8 mouse cellular contexts compared by ENCODE assay signal in the genomic region with DNA sequence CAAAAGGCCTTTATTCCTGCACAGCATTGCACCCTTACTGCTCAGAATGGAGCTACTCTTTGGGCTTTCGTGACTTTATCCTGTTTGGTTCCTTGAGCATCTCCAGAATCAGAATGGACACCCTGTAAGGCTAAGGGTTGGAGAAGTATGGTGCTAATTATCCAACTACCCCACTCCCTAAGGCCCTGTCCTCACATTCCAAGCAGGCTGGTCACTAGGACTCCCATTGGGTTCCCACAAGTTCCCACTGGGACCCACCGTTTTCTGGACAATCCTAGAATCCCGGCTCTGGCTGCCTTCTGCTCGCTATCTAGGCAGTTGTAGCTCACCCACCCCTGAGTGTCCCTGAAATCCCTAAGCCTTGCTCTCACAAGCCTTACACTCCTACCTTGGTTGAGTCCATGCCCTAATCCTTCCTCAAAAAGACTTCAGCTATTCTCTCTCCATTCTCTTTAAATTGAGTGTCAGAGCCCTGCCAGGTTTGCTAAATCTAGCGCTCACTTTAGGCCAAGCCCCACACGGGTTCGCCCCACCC.
DNase-seq lines count a peak whose midpoint lies in the region; ATAC-seq lines count a peak whose summit lies in the region.

No protein-coding gene starts in this region.

- 19% methylated on average over 7 of the region's 7 CpGs for WGBS in heart, embryonic 15.5 days
- 20% methylated on average over 7 of the region's 7 CpGs for WGBS in heart, embryonic 16.5 days
- 12% methylated on average over 7 of the region's 7 CpGs for WGBS in midbrain, embryonic 12.5 days

- H3K9me3 ChIP-seq in heart, embryonic 15.5 days (replicated peaks): no peaks in the 10 kb centered on the region
- no peaks in the 10 kb centered on the region for H3K9me3 ChIP-seq in heart, embryonic 16.5 days (replicated peaks; ENCODE audit: control insufficient read depth, low read length)
- H3K9me3 ChIP-seq in midbrain, embryonic 12.5 days: no peaks in the 10 kb centered on the region

- peak overlapping the region; percentile 75 for H3K27ac ChIP-seq in heart, embryonic 15.5 days
- peak overlapping the region; percentile 65; the same call in 1 of the 2 replicates for H3K27ac ChIP-seq in brown adipose tissue, adult 24 weeks (replicated peaks; ENCODE audit: low read depth, low read length)
- peak overlapping the region; percentile 67 for H3K27ac ChIP-seq in heart, embryonic 16.5 days (ENCODE audit: low read length)
- H3K27ac ChIP-seq in midbrain, embryonic 12.5 days (replicated peaks): no peak overlapping the region

- no peak for DNase-seq in heart, adult 11 months
- DNase-seq in T-cell, adult 2 months (ENCODE audit: low spot score): no peak
- DNase-seq in cerebellum, adult 11-12 months: no peak
- DNase-seq in thymus, adult 18-20 months: no peak

- no peaks in the 10 kb centered on the region for H3K27me3 ChIP-seq in heart, embryonic 15.5 days
- no peaks in the 10 kb centered on the region for H3K27me3 ChIP-seq in heart, embryonic 16.5 days (ENCODE audit: control insufficient read depth, insufficient read depth, low read length)
- no peaks in the 10 kb centered on the region for H3K27me3 ChIP-seq in midbrain, embryonic 12.5 days

- H3K9ac ChIP-seq in heart, embryonic 15.5 days: no peak overlapping the region
- no peak overlapping the region for H3K9ac ChIP-seq in heart, embryonic 16.5 days (ENCODE audit: low read length)
- no peak overlapping the region for H3K9ac ChIP-seq in midbrain, embryonic 12.5 days (replicated peaks)

- no peaks in the 10 kb centered on the region for H3K36me3 ChIP-seq in heart, embryonic 15.5 days
- H3K36me3 ChIP-seq in heart, embryonic 16.5 days (ENCODE audit: control insufficient read depth, insufficient read depth): no peaks in the 10 kb centered on the region
- H3K36me3 ChIP-seq in midbrain, embryonic 12.5 days: no peaks in the 10 kb centered on the region

- peak; percentile 24; the same call in 1 of the 2 replicates for ATAC-seq in heart, embryonic 15.5 days (replicated peaks; ENCODE audit: insufficient number of reproducible peaks, insufficient read depth, low FRiP score, low read depth)
- no peak for ATAC-seq in heart, embryonic 16.5 days (replicated peaks; ENCODE audit: extremely low read depth, insufficient read depth, low FRiP score)
- ATAC-seq in midbrain, embryonic 12.5 days (ENCODE audit: low FRiP score, low read depth): 0 out of 2 replicates have a peak, but pooled peaks have one; percentile 1

- peak overlapping the region; percentile 60 for H3K4me2 ChIP-seq in heart, embryonic 15.5 days
- peak overlapping the region; percentile 52 for H3K4me2 ChIP-seq in heart, embryonic 16.5 days (ENCODE audit: low read depth, low read length)
- H3K4me2 ChIP-seq in midbrain, embryonic 12.5 days (replicated peaks): peak overlapping the region; percentile 38

- H3K4me3 ChIP-seq in heart, embryonic 15.5 days: peak overlapping the region; percentile 27; the same call in 1 of the 2 replicates
- no peak overlapping the region for H3K4me3 ChIP-seq in brown adipose tissue, adult 24 weeks (ENCODE audit: insufficient read depth, low read depth, low read length)
- peak overlapping the region; percentile 24 for H3K4me3 ChIP-seq in heart, embryonic 16.5 days (ENCODE audit: low read length)
- no peak overlapping the region for H3K4me3 ChIP-seq in midbrain, embryonic 12.5 days

- peaks cover 30% of the 10 kb centered on the region for H3K4me1 ChIP-seq in heart, embryonic 15.5 days (replicated peaks)
- H3K4me1 ChIP-seq in brown adipose tissue, adult 24 weeks (ENCODE audit: control insufficient read depth, insufficient read depth, insufficient read length, low read length): peaks cover 6% of the 10 kb centered on the region
- peaks cover 29% of the 10 kb centered on the region for H3K4me1 ChIP-seq in heart, embryonic 16.5 days (ENCODE audit: control insufficient read depth, insufficient read depth, low read length)
- peaks cover 21% of the 10 kb centered on the region for H3K4me1 ChIP-seq in midbrain, embryonic 12.5 days

Comparison
In these comparisons a context has a peak if more than half of its experiments do, and no peak if none do; other contexts are left out.
1. H3K4me3 ChIP-seq: peak in heart, embryonic 15.5 days (single experiment) and heart, embryonic 16.5 days (single experiment); none in brown adipose tissue, adult 24 weeks (single experiment) and midbrain, embryonic 12.5 days (single experiment).
2. Peak in every context shown above with its lines, with median percentiles within 50 percentile points of each other: H3K4me2 ChIP-seq.